Mouse (Mus musculus) megakaryocyte progenitor cell, adult 5-6 weeks (primary cell): ENCODE data around the gene Ncbp2. TPM values are rescaled to one million over a fixed set of nuclear protein-coding genes. Genes with fewer than 3 reads are reported as not detected.

Experiments used
- ATAC-seq: replicated peaks from 2 replicates; pipeline ENCODE4 v1.8.0; 2016; ENCODE audit warnings: mild to moderate bottlenecking, moderate TSS enrichment, inconsistent platforms; ENCODE audit not compliant: poor library complexity
- total RNA-seq, 2 experiments: library from RNA; stranded (forward) in 1 of 2; stranded (reverse) in 1 of 2; fragments of 157-497, 149-512 nt in 1 of 2; fragments of 200-1000 nt in 1 of 2; gene quantifications; 2 replicates each; pipeline versions ENCODE4 v1.2.3 to v1.2.4; 2015 to 2017

Gene Ncbp2
- total RNA-seq (2015) (39.7 and 43.1 TPM in 2 replicates), total RNA-seq (2017) (48.3 and 51.4 TPM in 2 replicates)

DNA sequence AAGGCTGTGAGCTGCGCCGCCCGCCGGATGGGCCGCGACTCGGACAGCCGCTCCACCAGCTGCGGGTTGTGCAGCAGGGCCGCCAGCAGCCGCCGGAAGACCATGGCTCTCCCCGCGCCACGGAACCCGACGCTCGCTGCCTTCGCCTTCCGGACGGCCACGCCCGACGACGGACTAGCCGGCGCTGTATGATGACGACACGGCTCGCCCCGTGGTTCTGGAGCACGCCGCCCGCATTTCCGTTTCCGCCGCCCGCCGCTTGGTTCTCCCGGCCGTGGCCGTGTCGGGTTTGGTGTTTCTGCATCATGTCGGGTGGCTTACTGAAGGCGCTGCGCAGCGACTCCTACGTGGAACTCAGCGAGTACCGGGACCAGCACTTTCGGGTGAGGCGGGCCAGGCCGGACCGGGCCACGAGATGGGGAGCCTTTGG, at the start of gene Ncbp2, which contains the start of gene 0610012G03Rik:
TSS of gene Ncbp2 (plus strand) at position 169 of the 430 bp plus-strand sequence.
TSS of gene 0610012G03Rik (minus strand) at position 150 of the 430 bp plus-strand sequence.
- peak; percentile 91 for ATAC-seq

DNA sequence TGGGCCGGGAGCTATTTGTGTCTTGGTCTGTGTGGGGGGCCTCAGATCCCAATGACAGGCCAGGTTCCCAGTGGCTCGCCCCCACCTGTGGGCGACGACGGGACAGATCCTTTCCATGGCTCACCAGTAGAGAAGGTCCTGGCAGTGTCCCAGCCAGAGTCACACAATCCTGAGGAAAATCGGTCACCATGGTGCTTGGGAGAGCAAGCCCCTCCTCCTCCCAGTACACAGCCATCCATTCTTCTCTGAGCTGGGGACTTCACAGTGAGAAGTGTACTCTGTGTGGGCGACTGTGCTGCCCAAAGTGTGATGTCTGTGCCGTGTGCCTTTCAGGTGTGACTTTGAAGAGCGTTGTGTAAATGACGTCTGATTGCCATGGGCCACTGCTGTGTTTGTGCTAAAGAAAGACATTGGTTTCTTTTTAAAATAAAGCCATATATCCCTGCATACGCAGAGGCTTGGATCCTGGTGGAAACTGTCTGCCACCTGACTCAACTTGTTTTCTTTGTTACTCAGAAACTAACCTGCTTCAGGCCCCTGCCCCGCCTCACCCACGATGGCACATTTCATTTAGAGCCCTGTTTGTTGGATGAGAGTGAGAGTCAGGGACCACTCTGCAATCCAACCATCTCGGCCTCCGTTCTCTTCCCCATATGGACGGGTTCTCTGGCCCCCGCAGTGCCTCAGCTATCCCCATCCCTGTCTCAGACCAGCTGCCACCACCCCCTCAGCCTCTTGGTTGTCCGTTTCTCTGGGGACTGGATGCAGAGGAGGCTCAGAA, 49.6 kb upstream of the Ncbp2 start:
- ATAC-seq, result no peak

DNA sequence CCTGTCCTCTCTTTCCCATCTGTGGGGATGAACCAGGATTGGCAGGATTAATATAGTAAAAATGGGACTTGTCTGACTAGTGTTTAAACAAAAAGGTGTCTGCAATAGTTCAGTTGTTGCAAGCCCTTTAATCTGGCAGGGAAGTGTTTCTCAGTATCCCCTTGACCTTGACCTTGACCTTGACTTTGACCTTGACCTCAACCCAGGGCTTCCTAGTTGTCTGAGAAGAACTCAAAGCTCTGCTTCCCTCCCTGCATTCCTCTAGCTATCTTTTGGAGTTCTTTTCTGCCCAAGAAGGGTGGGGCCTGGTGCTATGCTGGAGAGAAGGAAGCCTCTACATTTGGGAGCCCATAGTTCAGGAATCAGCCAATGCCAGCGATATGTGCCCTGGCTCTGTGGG, 46.4 kb upstream of the Ncbp2 start:
- ATAC-seq, result no peak

DNA sequence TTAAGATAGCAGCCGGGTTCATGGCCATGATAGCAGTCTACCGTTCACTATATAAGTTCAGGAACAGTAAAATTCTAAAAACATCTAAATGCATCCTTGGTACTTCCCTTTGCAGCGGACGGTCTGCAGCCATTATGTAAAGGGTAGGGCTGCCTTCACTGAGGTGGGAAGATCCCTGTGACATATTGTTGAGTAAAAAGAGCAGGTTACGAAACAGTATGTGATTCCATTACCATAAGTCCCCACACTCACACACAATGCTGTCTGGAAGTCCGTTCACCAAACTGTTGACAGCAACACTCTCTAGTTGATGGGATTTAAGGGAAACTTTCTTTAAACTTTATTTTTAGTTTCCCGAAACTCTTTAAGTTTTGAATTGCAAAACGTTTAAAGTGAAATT, 45.1 kb upstream of the Ncbp2 start:
- ATAC-seq, result no peak

DNA sequence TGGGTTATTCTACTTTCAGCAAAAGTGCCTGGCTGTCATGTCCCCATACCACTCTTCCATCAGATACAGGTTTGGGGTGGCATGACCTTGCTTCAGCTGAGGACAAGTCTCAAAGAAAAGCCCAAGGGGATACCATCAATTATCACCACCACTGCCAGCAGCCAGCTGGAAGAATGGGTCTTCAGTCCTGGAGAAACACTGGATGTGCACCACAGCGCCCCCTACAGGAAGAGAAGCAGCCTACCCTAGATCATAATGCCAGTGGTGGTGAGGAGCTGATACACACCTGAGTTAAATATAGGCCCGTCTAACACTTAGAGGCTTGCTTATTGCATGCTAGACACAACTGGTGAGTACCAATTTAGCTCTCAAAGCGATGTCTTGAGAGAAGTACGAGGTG, 43.0 kb upstream of the Ncbp2 start:
- no peak for ATAC-seq

DNA sequence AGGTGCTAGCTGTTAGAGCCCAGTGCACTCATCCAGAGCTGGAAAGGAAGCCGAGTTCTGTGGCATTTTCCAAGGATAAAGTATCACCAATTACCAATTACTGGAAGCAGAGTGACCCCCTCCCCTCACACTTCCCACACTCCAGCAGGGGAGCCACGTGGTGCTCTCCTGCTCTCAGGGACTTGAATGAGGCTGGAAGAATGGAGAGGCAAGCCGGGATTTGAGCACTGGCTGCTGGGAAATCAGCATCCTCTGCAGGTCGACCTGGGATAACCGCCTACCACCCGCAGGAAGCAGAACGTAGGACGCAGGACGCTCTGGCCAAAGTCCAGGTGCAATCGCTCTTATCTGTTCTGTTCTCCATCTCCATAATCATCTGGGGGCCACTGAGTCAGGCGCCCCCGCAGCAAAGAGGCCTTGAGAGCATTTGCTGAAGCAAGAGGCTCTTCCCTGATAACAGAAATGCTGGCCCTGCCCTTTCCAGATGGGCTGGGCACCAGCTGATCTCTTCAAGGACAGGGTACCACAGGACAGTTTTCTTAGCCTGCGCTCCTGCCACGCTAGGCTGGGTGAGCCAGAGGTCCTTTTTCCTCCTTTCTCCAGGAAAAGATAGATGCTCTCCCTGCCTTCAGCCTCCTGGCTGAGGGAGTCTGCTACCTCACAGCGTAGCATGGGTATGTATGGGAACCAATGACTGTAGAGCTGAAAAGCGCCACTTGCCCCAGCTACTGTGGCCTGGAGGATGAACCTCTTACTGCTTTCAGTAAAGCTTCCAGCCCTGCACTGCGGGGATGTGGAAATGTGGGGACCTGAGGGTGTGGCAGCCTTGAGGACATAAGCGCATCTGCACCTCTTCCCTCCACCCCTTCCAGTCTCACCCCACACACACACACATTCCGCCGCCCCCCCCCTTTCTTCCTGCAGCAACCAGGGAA, 42.2 kb upstream of the Ncbp2 start:
- no peak for ATAC-seq

DNA sequence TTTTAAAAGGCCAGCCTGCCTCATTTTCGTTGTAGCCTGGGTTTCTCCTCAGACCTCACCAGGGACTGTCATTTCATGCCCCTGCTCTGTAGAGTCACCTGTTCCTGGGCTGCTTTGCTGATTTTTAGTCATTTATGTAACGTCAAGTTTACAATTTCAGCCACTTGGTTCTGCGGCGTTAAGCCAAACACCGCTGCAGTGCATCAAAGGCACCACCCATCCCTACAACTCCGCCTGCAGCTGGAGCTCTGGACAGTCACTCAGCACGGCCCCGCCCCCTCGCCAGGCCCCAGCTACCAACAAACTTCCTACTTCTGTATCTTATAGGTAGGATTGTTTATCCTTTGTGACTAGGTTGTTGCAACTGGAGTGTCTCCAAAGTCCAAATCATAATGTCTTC, 41.4 kb upstream of the Ncbp2 start:
- peak; percentile 81 for ATAC-seq

DNA sequence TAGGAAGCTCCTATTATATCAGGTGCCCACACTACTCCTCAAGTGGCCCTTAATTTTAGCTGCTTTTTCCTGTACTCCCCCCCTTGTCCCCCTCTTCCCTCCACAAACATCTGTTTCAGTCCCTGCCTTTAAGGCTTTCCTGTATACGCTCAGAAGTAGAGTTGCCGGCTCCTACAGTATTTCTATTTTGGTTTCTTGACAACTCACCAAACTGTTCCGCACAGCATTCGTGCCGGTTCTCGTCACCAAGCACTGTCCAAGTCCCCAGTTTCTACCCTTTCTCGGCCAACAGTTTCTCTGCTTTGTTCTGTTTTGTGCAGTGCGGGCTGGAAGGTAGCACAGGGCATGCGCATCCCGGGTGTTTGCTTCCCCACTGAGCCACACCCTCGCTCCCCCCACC, 39.4 kb upstream of the Ncbp2 start:
- ATAC-seq, result no peak

DNA sequence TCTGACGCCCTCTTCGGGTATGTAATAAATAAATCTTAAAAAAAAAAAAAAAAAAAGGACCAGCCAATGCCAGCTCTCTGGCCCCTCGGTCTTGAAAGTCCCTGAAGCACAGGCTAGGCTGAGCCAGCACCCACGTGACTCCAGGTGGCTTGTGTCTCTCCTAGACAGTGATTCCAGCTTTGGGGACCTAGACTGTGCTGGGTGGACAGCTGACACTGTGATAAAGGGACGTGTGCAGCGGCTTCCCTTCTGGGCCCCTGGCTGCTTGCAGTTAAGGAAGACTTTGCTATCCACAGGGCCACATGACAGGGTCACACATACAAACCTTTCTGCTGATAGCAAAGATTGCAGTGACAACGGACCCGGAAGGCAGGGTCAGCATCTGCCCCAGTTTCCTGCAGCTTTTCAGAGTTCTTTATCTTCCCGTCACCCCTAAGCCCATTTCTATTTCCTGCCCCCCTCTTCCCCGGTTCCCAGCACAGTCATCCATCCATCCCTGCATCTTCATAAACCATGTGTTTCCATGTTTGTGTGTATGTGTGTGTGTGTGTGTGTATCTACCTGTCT, 37.9 kb upstream of the Ncbp2 start:
- no peak for ATAC-seq

DNA sequence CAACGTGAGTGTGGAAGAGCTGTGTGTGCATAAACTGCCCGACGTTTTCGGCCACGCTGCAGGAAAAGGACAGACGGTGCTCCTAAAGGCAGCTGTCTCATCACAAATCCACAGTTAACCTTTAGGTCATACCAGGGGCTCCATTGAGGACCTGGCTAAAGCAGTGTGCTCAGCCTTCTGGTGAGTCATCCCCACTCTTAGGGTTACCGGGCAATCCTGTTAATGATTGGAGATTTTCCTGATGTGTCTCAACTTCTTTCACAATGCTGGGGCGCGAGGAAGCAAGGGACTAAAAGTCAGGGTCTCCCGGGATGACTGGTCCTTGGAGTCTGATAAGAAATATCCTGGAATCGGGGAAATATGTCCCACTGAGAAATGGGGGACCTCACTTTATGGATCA, 30.5 kb upstream of the Ncbp2 start:
- ATAC-seq, result no peak

DNA sequence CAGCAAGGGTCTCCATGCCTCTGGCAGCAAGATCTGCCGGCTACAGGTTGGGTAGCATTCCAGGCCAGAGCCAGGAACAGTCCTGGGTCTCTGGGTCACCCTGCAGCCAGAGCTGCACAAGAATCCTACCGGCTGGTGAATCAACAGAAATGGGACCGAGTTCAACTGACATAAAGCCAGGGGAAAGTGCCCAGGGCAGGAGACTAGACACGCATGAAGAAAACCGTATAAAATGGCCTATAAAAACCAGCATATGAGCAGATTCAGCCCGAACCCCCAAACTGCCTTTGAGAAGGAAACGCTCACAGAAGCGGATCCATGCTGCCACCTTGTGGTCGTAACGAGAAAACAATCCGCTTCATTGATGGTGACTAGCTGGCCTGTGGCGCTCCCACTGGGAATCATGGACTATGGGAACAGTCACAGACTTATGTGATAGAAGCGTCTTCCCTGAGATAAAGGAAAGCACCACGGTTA, 30.0 kb upstream of the Ncbp2 start:
- peak; percentile 94 for ATAC-seq

DNA sequence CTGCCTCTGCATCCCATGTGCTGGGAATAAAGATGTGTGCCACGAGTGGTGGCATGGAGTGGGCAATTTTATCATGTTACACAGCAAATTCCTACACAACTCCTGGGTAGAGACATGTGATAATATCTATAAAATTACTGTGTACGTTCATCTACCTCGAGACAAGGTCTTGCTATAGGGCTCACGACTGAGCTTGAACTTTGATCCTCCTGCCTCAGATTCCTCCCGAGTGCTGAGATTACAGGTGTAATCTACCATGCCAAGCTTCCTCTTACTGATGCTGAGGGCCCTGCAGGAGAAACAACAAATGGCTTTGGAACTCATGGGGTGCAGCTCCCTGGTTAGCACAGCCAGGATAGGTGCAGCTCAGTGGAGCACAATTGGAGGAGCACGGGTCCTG, 23.9 kb upstream of the Ncbp2 start:
- ATAC-seq, result no peak

DNA sequence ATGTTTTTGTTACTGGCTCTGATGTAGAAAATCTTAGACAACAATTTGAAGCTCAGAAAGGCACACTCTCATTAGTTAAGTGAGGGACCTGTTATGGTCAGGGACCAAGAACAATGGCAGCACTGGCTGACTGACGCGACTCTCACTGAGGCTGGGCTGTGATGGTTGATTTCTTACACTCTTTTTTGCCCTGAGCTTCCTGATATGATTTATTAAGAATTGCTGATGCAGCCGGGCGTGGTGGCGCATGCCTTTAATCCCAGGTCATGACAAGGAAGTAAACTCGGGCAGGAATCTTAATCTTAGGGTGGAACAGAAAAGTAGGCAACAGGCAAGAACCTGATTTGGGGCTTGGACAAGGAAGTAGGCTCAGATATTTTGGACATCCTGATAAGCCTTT, 22.2 kb upstream of the Ncbp2 start:
- ATAC-seq, result no peak

DNA sequence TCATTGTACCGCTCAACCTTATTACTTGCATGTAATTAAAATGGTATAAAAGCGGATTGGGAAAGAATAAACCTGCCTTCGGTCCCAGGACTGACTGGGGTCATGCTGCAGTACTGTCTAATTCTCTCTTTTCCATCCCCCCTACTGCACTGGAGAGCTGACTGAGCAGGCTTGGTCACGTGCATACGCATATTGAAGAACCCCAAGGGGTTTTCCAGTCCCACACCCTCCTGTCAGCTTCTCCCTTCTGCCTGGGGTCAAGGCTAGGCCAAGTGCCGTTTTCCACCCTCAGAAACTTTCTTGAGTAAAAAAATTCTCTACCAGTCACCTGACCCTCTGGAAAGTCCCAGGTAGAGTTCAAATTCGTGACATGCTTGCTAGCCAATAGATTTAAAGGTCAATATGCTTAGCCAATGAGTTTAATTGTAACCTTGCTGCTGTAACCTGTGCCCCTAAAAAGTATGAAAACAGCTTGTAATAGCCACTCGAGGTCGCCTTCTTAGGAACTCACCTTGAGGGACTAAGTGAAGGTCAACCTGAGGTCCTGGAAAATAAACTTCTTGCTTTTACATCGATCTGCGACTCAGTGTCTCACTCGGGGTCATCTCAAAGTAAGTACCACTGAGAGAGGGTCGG, 21.6 kb upstream of the Ncbp2 start:
- no peak for ATAC-seq

DNA sequence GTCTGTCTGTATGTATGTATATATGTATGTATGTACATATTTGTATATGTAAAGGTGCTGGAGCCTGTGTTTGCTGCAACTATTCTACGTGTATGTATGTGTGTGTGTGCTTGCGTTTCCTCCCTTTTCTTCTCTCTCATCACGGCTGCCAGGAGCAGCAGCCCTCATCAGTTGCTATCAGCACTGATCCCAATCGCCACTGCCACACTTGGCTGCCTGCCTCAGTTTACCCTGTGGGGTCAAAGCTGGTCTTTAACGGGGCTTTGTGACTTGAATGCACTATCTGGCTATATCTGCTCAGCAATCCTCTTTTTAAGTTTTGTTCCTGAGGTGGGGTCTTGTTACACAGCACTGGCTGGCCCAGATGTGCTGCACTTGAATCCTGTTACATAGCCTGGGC, 20.9 kb upstream of the Ncbp2 start:
- ATAC-seq, result no peak

DNA sequence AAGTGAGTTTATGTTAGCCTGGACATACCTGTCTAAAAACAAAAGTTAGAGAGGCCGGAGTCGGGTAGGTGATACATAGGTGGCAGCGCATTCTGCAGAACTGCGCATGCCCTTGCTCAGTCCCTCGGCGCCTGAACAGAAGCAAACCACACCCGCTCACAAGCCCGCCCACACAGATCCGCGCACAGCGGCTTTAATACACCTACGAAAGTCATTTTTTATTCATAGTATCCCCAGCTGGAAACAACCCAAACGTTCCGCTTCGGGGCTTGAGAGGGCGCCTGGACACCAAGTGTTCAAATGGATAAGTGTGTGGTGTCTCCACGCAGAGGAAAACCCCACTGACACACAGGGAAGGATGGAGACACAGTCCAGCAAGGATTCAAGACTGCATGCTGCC, 17.0 kb upstream of the Ncbp2 start:
- ATAC-seq, result no peak

DNA sequence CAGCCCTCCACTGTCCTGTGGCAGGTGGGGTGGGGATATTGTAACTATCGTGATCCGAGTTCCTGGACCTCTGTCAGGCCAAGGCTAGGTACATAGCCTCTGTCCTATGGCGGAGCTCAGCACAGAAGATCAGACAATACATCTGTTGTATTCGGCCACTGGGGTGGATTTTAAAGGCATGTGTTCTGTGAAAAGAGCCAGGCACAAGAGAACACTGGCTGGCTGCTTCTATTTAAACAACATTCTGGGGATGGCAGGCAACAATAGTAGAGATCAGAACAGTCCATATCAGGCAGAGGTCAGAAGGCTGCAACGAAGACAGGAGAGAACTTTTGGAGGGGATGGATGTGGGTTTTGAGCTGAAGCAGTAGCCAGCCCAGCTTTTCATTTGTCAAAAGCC, 16.1 kb upstream of the Ncbp2 start:
- no peak for ATAC-seq

DNA sequence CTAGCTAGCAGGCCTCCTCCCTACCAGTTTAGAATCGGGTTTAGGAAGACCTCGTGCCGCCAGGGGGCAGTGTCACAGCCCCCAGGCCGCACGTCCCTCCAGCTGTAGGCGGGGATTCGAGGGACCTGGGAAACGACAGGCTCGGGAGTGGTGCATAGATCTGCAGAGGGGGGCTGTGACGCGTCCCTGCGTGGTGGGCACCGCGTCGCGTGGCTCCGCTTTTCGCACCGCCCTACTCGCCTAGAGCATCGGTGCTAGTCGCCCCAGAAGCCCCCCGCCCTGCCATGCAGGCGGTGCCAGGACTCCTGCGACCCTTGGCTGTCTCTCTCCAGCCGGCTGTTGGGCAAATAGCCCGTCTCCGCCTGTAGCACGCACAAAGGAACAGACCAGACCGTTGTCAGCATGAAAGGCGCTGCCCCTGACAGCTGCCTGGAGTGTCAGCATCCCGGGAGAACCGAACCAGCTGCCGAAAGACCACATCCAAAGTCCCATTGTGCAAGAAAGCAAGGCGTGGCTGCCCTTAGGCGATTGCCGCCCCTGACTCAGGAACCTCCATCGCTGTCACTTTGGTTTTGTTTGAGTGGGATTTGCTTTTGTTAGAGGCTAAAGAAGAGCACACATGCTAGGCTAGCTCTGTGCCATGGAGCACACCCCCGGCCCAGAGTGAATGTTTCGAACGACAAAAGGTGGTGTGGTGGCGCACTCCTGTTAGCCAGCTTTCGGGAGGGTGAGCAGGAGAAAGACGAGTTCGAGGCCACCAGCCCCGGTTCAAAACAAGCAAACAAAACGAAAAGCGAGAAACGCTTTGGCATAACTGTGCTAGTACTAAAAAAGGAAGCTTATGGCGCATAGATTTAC, 15.2 kb upstream of the Ncbp2 start:
- ATAC-seq, result peak; percentile 92

DNA sequence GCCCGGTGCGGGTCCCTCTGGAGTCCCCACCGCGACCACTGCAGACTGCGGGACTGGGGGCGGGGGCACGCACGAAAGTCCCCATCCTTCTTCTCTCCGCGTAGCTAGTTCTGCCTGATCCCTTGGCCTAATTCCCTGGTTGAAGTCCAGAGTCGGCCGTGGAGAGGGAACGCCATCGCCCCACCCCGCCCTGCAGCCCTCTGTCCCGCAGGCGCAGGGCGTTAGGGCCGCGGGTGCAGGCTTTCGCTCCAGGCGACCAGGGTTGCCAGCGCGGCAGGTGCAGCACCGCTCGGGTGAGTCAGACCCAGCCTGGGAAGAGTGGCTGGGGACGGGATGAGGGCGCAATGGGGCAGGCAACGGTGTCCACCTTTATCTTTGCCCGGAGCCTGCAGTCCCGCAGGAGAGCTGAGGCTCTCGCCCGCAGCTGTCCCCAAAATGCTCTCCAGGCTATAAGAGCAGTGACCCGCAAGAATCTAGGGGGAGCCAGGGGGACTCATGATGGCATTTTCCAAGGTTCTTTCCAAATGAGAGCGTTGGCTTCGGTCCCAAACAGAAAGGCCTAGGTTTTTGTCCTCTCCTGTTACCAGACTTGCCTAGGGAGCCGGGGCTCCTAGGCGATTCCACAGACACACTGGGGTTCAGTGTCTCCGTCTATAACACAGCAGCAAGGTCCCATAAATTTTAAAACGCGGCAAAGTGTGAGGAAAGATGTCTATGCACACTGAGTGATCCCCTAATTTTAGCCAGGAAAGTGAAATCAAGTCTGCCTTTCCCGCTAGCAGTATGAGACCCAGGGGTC, 14.4 kb upstream of the Ncbp2 start, which contains the start of gene Pigz:
TSS of gene Pigz (plus strand) at position 101 of the 799 bp plus-strand sequence.
- no peak for ATAC-seq
